9 mouse cellular contexts compared by ENCODE assay signal in the genomic region with DNA sequence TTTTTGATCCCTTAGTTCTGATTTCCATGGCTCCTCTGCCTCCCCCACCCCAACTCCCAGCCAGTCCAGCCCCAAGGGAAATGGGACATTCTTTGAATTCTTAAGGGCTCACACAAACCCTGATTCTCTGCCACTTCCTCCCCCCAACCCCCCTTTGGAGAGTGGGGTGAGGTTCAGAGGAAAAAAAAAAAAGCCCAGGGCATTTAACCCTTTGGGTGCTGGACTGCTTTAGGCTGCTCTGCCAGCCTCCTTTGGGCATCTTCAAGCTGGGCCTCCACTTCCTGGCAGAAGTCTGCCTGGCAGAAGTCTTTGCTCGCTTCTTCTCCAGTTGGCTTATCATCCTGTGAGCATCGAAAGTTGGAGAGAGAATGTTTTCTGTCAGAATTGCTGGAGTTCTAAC. TPM values are rescaled to one million over a fixed set of nuclear protein-coding genes. Genes with fewer than 3 reads are reported as not detected.
DNase-seq lines count a peak whose midpoint lies in the region; ATAC-seq lines count a peak whose summit lies in the region.
"Had no signal": no experiment of that assay in that cellular context is flagged by ENCODE, and none has a peak within 500 bp of the region (broad histone marks: within the 10 kb centered on the region; RNA-seq: fewer than 3 reads in every experiment).

No protein-coding gene starts in this region.

- H3K27me3 ChIP-seq in heart, embryonic 13.5 days (replicated peaks): no peaks in the 10 kb centered on the region
- no peaks in the 10 kb centered on the region for H3K27me3 ChIP-seq in neural tube, embryonic 12.5 days (replicated peaks)

- DNase-seq in adrenal gland, postnatal 10 days: peak; percentile 47
- DNase-seq in adrenal gland, postnatal 25 days: no peak
- peak; percentile 99 for DNase-seq in Muller cell, postnatal 12 days (ENCODE audit: inconsistent ontology term)
- DNase-seq in kidney, postnatal 25 days: peak; percentile 75 to 79
- no peak for DNase-seq in right cerebral cortex, postnatal 36 days (ENCODE audit: low spot score in 2 of 2)
- DNase-seq in layer of hippocampus, adult 18-20 months (ENCODE audit: low spot score in 2 of 2): no peak

- peaks cover 39% of the 10 kb centered on the region for H3K36me3 ChIP-seq in heart, embryonic 13.5 days
- H3K36me3 ChIP-seq in neural tube, embryonic 12.5 days: peaks cover 24% of the 10 kb centered on the region

- H3K4me3 ChIP-seq in heart, embryonic 13.5 days: no peak overlapping the region
- H3K4me3 ChIP-seq in neural tube, embryonic 12.5 days: no peak overlapping the region

- 37% methylated on average over 2 of the region's 2 CpGs for WGBS in heart, embryonic 13.5 days
- WGBS in neural tube, embryonic 12.5 days: 75% methylated on average over 2 of the region's 2 CpGs

- peak overlapping the region; percentile 45; the same call in 1 of the 2 replicates for H3K9ac ChIP-seq in heart, embryonic 13.5 days
- H3K9ac ChIP-seq in neural tube, embryonic 12.5 days: no peak overlapping the region

- no peaks in the 10 kb centered on the region for H3K9me3 ChIP-seq in heart, embryonic 13.5 days
- H3K9me3 ChIP-seq in neural tube, embryonic 12.5 days: no peaks in the 10 kb centered on the region

- no peak for ATAC-seq in heart, embryonic 13.5 days (ENCODE audit: extremely low read depth, insufficient number of reproducible peaks, low FRiP score, low TSS enrichment)
- no peak for ATAC-seq in neural tube, embryonic 12.5 days (ENCODE audit: low FRiP score, low read depth)

- peak overlapping the region; percentile 0 for H3K4me2 ChIP-seq in heart, embryonic 13.5 days
- peak overlapping the region; percentile 25; the same call in 1 of the 2 replicates for H3K4me2 ChIP-seq in neural tube, embryonic 12.5 days (replicated peaks)

- peaks cover 99% of the 10 kb centered on the region for H3K4me1 ChIP-seq in heart, embryonic 13.5 days
- peaks cover 82% of the 10 kb centered on the region for H3K4me1 ChIP-seq in neural tube, embryonic 12.5 days

- peak overlapping the region; percentile 73 for H3K27ac ChIP-seq in heart, embryonic 13.5 days (replicated peaks)
- no peak overlapping the region for H3K27ac ChIP-seq in neural tube, embryonic 12.5 days

RNA-seq across cellular contexts. Expression of gene Lasp1, which starts 9.3 kb away (rescaled TPM):
- total RNA-seq in adrenal gland, postnatal 10 days (2021): 100 to 1,000 TPM; 107 to 122 TPM
- total RNA-seq in adrenal gland, postnatal 25 days (2021): 103 and 142 TPM in 2 replicates
- 45.1 and 46.0 TPM in 2 replicates for polyA plus RNA-seq in heart, embryonic 13.5 days (2015; fragmentation: Nextera tagmentation; extraction: Ambion mirVana)
- 103 and 105 TPM in 2 replicates for polyA plus RNA-seq in neural tube, embryonic 12.5 days (2016; fragmentation: Nextera tagmentation; extraction: Ambion mirVana)
- total RNA-seq in layer of hippocampus, adult 18-20 months (2021): 100 to 1,000 TPM; 107 to 110 TPM

RNA-seq across cellular contexts. Expression of gene Rpl23, which starts 25.9 kb away (rescaled TPM):
- total RNA-seq in adrenal gland, postnatal 10 days (2021): 100 to 1,000 TPM; 958 to 975 TPM
- 741 and 851 TPM in 2 replicates for total RNA-seq in adrenal gland, postnatal 25 days (2021)
- polyA plus RNA-seq in heart, embryonic 13.5 days (2015; fragmentation: Nextera tagmentation; extraction: Ambion mirVana): 376 and 393 TPM in 2 replicates
- polyA plus RNA-seq in neural tube, embryonic 12.5 days (2016; fragmentation: Nextera tagmentation; extraction: Ambion mirVana): 369 and 383 TPM in 2 replicates
- 100 to 1,000 TPM; 367 to 379 TPM for total RNA-seq in layer of hippocampus, adult 18-20 months (2021)

RNA-seq across cellular contexts. Expression of gene 1700001P01Rik, which starts 32.4 kb away (rescaled TPM):
- under 1 TPM in 1 of 2 experiments, not detected in 1; 0.51 TPM for total RNA-seq in adrenal gland, postnatal 10 days (2021)
- total RNA-seq in adrenal gland, postnatal 25 days (2021): not detected in 2 replicates
- not detected in 2 replicates for polyA plus RNA-seq in heart, embryonic 13.5 days (2015; fragmentation: Nextera tagmentation; extraction: Ambion mirVana)
- 0.56 and 0.70 TPM in 2 replicates for polyA plus RNA-seq in neural tube, embryonic 12.5 days (2016; fragmentation: Nextera tagmentation; extraction: Ambion mirVana)
- total RNA-seq in layer of hippocampus, adult 18-20 months (2021): 1 to 10 TPM; 1.1 to 1.2 TPM
- total RNA-seq: gastrocnemius, postnatal 36 days had no signal

RNA-seq across cellular contexts. Expression of gene B230217C12Rik, which starts 32.5 kb away (rescaled TPM):
- total RNA-seq in adrenal gland, postnatal 10 days (2021): 1 to 10 TPM; 2.0 to 3.1 TPM
- total RNA-seq in adrenal gland, postnatal 25 days (2021): 5.1 and 5.5 TPM in 2 replicates
- polyA plus RNA-seq in heart, embryonic 13.5 days (2015; fragmentation: Nextera tagmentation; extraction: Ambion mirVana): 5.1 and 5.5 TPM in 2 replicates
- polyA plus RNA-seq in neural tube, embryonic 12.5 days (2016; fragmentation: Nextera tagmentation; extraction: Ambion mirVana): 12.9 and 15.8 TPM in 2 replicates
- 10 to 100 TPM; 70.8 to 71.5 TPM for total RNA-seq in layer of hippocampus, adult 18-20 months (2021)

RNA-seq across cellular contexts. Expression of gene Cwc25, which starts 41.7 kb away (rescaled TPM):
- 10 to 100 TPM; 19.9 to 20.0 TPM for total RNA-seq in adrenal gland, postnatal 10 days (2021)
- 19.5 and 22.6 TPM in 2 replicates for total RNA-seq in adrenal gland, postnatal 25 days (2021)
- 10.2 and 10.5 TPM in 2 replicates for polyA plus RNA-seq in heart, embryonic 13.5 days (2015; fragmentation: Nextera tagmentation; extraction: Ambion mirVana)
- 21.1 and 23.4 TPM in 2 replicates for polyA plus RNA-seq in neural tube, embryonic 12.5 days (2016; fragmentation: Nextera tagmentation; extraction: Ambion mirVana)
- 10 to 100 TPM; 18.6 to 23.2 TPM for total RNA-seq in layer of hippocampus, adult 18-20 months (2021)

Comparison
In these comparisons a context has a peak if more than half of its experiments do, and no peak if none do; other contexts are left out.
1. DNase-seq: peak in adrenal gland, postnatal 10 days (single experiment), Muller cell, postnatal 12 days (single experiment) and kidney, postnatal 25 days (2 of 2); none in adrenal gland, postnatal 25 days (single experiment), right cerebral cortex, postnatal 36 days (0 of 2) and layer of hippocampus, adult 18-20 months (0 of 2).